Mouse (Mus musculus): ENCODE results near the gene Tmx2. TPM values are rescaled to one million over a fixed set of nuclear protein-coding genes. Genes with fewer than 3 reads are reported as not detected.
A peak's percentile ranks its signal among the peaks of the same experiment; 100 is the strongest.
"Not testable (repeated sequence)": the region's sequence is repeated elsewhere in the genome, so short reads cannot be mapped to it uniquely, and the experiment has no call there.

The Tmx2 gene
- 92.6 and 96.0 TPM in 2 replicates for polyA plus RNA-seq (2015; fragmentation: Nextera tagmentation; extraction: Ambion mirVana)

DNA sequence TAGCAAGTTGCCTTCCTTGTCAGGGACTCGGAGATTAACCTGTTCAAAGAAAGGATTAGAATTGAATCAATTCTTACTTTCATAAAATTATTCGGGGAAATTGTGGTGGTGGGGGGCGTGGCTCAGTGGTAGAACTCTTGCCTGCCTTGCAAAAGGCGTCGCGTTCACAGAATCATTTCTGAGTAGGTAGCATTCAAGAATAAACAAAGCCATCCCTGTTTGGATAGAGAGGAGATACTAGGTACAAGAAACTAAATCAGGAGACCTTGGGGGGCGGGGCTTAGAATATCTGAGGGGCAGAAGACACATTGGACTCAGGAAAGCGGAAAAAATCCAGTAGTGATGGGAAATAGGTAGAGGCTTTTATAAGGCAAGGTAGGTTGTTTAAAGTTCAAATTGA is at the start of gene Tmx2:
TSS of gene Tmx2 (minus strand) at position 125 of the 400 bp plus-strand sequence.
- Histone ChIP-seq H3K27me3 (no peaks in the 10 kb centered on the region), H3K9me3 (replicated peaks) (no peaks in the 10 kb centered on the region), H3K4me2 (replicated peaks) (peak within 1 kb of the TSS; percentile 59), H3K36me3 (peaks cover 29% of the 10 kb centered on the region), H3K4me1 (peaks cover 15% of the 10 kb centered on the region), H3K4me3 (replicated peaks) (peak within 1 kb of the TSS; percentile 73), H3K27ac (replicated peaks) (peak within 1 kb of the TSS; percentile 74), H3K9ac (peak within 1 kb of the TSS; percentile 63)
- WGBS: 15% methylated on average over 8 of the region's 8 CpGs
- ATAC-seq (ENCODE audit: insufficient number of reproducible peaks, low FRiP score, low TSS enrichment, low read depth): no peak

DNA sequence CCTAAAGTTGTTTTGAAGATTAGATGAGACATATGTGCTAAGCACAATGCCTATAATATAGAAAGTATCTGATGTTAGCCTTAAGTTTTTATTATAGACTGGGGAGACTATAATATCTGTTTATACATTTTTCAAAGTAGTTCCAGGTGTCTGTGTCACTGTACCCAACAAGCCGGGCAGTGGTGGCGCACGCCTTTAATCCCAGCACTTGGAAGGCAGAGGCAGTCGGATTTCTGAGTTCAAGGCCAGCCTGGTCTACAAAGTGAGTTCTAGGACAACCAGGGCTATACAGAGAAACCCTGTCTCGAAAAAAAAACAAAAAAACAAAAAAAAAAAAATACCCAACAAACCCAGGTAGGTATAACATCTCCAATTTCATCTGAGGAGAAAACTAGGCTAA is 49.3 kb upstream of the Tmx2 start:
- peaks cover 13% of the 10 kb centered on the region for H3K36me3 ChIP-seq
- H3K9me3 ChIP-seq (replicated peaks); H3K27ac ChIP-seq (replicated peaks); H3K4me2 ChIP-seq (replicated peaks); H3K9ac ChIP-seq; ATAC-seq (ENCODE audit: insufficient number of reproducible peaks, low FRiP score, low TSS enrichment, low read depth); H3K4me3 ChIP-seq (replicated peaks); H3K27me3 ChIP-seq: not testable (repeated sequence)
- peaks cover 14% of the 10 kb centered on the region for H3K4me1 ChIP-seq
- WGBS: 78% methylated on average over 5 of the region's 5 CpGs

DNA sequence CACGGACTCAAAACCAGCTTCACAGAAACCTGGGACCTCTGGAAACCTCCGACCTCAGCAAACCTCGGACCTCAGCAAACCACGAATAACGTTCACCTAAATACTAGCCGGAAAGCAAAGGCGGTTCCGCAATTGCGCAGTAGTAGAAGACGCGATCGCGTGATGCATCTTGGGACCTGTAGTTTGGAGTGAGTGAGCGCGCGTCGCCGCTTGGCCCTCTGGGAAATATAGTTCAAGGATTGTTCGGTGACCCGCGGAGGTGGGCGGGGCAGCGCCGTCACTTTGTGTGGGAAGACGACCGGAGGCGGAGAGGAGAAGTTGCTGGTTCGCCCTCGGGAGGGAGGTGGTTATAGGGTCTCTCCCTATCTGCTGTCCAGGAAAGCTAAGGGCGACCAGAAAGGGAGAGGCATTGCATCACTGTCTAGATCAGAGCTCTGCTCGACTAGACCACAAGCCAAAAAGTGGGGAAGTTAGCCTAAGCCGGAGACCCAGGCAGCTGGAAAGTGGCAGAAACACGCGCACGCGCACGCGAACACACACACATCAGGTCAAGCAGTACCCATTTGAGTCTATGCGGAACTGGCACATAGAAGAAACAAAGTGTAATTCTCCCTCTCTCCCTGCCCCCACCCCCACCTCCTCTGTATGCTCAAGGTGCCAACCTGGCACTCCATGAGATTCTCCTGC is 48.4 kb upstream of the Tmx2 start, which contains the start of gene Clp1:
TSS of gene Clp1 (minus strand) at position 179 of the 687 bp plus-strand sequence.
- Histone ChIP-seq H3K27me3 (no peaks in the 10 kb centered on the region), H3K36me3 (peaks cover 15% of the 10 kb centered on the region), H3K4me1 (peaks cover 14% of the 10 kb centered on the region), H3K9ac (peak within 1 kb of the TSS; percentile 46), H3K4me3 (replicated peaks) (peak within 1 kb of the TSS; percentile 67), H3K27ac (replicated peaks) (peak within 1 kb of the TSS; percentile 87), H3K4me2 (replicated peaks) (peak within 1 kb of the TSS; percentile 75), H3K9me3 (replicated peaks) (no peaks in the 10 kb centered on the region)
- under 1% methylated on average over 39 of the region's 39 CpGs for WGBS
- ATAC-seq (ENCODE audit: insufficient number of reproducible peaks, low FRiP score, low TSS enrichment, low read depth): peak; percentile 94

DNA sequence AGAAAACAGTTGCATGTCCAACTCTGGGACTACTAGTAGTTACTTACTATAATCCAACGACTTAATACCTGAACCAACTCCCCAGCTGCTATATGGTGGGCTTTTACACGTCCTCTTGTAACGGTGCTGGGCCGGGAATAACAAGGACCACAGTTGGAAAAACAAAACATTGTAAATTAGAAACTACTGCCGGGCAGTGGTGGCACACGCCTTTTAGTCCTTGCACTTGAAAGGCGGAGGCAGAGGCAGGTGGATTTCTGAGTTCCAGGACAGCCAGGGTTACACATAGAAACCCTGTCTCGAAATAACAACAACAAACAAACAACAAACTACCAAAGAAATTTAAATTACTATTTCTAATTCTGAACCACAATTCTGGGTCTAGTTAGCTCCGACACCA is 47.8 kb upstream of the Tmx2 start:
- 3% methylated on average over 9 of the region's 9 CpGs for WGBS
- no peak for ATAC-seq (ENCODE audit: insufficient number of reproducible peaks, low FRiP score, low TSS enrichment, low read depth)
- peak overlapping the region; percentile 67 for H3K4me3 ChIP-seq (replicated peaks)
- H3K9me3 ChIP-seq (replicated peaks): no peaks in the 10 kb centered on the region
- H3K4me1 ChIP-seq: peaks cover 14% of the 10 kb centered on the region
- H3K36me3 ChIP-seq: peaks cover 20% of the 10 kb centered on the region
- peak overlapping the region; percentile 46 for H3K9ac ChIP-seq
- no peaks in the 10 kb centered on the region for H3K27me3 ChIP-seq
- H3K4me2 ChIP-seq (replicated peaks): peak overlapping the region; percentile 75
- peak overlapping the region; percentile 45; the same call in 1 of the 2 replicates for H3K27ac ChIP-seq (replicated peaks)

DNA sequence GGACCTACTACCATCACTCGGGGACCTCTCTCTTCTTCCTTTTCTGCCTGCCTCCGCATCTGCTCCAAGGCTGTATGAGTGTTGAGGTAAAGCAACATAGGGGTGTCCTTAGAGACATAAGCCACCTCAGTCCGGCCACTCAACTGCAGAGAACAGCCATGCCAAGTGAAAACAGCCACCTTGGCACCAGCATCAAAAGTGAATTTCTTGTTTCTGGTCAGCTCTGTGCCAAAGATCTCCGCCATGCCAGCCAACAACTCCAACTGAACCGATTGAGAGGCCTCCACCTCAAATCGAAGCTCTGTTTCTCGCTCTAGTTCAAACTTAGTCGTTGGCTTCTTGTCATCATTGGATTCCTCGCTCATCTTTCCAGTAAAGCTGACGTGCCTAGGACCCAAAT is 46.8 kb upstream of the Tmx2 start:
- no peaks in the 10 kb centered on the region for H3K9me3 ChIP-seq (replicated peaks)
- WGBS: 92% methylated on average over 10 of the region's 10 CpGs
- peaks cover 24% of the 10 kb centered on the region for H3K36me3 ChIP-seq
- no peak overlapping the region for H3K9ac ChIP-seq
- H3K27ac ChIP-seq (replicated peaks): no peak overlapping the region
- H3K4me3 ChIP-seq (replicated peaks): peak overlapping the region; percentile 67; the same call in 1 of the 2 replicates
- H3K4me1 ChIP-seq: peaks cover 14% of the 10 kb centered on the region
- no peak for ATAC-seq (ENCODE audit: insufficient number of reproducible peaks, low FRiP score, low TSS enrichment, low read depth)
- H3K4me2 ChIP-seq (replicated peaks): no peak overlapping the region
- no peaks in the 10 kb centered on the region for H3K27me3 ChIP-seq

DNA sequence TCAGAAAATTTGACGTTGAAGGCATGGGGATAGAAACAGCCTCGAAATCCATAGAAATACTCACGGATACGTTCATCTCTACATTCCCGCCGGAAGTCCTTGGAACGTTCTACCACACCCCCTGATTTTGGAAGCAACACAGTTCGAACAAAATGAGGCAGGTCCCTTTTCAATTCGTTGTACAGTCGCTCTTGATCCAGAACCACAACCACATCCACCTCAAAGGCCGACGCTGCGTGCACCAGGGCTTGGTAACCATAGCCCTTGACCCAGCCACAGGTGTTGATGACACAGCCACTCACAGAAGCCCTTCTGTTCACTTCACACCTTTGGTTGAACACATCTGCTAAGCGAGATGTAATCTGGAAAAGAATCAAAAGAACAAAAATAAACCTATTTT is 44.9 kb upstream of the Tmx2 start:
- H3K27ac ChIP-seq (replicated peaks): no peak overlapping the region
- no peak overlapping the region for H3K4me3 ChIP-seq (replicated peaks)
- ATAC-seq (ENCODE audit: insufficient number of reproducible peaks, low FRiP score, low TSS enrichment, low read depth): no peak
- WGBS: 93% methylated on average over 14 of the region's 14 CpGs
- H3K36me3 ChIP-seq: peaks cover 24% of the 10 kb centered on the region
- no peaks in the 10 kb centered on the region for H3K9me3 ChIP-seq (replicated peaks)
- no peaks in the 10 kb centered on the region for H3K27me3 ChIP-seq
- H3K4me1 ChIP-seq: peaks cover 14% of the 10 kb centered on the region
- no peak overlapping the region for H3K9ac ChIP-seq
- H3K4me2 ChIP-seq (replicated peaks): no peak overlapping the region

DNA sequence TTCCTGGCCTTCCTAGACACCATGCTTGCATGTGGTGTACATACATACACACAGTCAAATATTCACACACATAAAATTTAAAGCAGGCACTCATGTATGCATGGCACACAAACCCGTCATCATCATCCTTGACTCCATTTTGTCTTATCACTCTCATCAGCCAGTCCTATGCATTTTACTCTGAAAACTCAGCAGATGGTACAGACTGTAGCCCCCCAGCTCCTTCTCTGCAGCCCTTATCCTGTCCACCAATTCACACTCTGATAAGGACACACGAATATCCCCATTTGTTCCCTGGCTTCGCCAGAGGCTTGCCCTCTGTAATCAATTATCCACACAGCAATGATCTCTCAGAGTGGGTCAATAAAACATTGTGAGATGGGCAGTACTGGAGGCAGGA is 42.2 kb upstream of the Tmx2 start:
- no peak overlapping the region for H3K4me2 ChIP-seq (replicated peaks)
- H3K27me3 ChIP-seq: no peaks in the 10 kb centered on the region
- peaks cover 12% of the 10 kb centered on the region for H3K4me1 ChIP-seq
- no peak overlapping the region for H3K4me3 ChIP-seq (replicated peaks)
- no peak overlapping the region for H3K27ac ChIP-seq (replicated peaks)
- 73% methylated on average over 3 of the region's 3 CpGs for WGBS
- no peak for ATAC-seq (ENCODE audit: insufficient number of reproducible peaks, low FRiP score, low TSS enrichment, low read depth)
- H3K9me3 ChIP-seq (replicated peaks): no peaks in the 10 kb centered on the region
- H3K36me3 ChIP-seq: peaks cover 24% of the 10 kb centered on the region
- no peak overlapping the region for H3K9ac ChIP-seq

DNA sequence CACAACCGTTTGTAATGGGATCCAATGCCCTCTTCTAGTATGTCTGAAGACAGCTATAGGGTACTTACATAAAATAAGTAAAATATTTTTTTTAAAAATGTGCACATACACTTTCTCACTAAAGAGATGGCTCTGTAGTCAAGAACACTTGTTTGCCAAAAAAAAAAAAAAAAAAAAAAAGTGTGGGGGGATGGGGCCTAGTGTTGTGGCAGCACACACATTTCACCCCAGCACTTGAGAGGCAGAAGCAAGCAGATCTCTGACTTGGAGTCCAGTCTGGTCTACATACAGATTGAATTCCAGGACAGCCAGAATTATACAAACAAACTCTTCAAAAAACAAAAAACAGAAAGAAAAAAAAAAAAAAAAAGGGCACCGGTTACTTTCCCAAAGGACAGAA is 41.8 kb upstream of the Tmx2 start:
- 85% methylated on average over 2 of the region's 2 CpGs for WGBS
- H3K4me1 ChIP-seq: peaks cover 8% of the 10 kb centered on the region; the same call in 1 of the 2 replicates
- H3K27me3 ChIP-seq: no peaks in the 10 kb centered on the region
- H3K4me3 ChIP-seq (replicated peaks): no peak overlapping the region
- H3K9me3 ChIP-seq (replicated peaks): no peaks in the 10 kb centered on the region
- H3K36me3 ChIP-seq: peaks cover 24% of the 10 kb centered on the region
- no peak for ATAC-seq (ENCODE audit: insufficient number of reproducible peaks, low FRiP score, low TSS enrichment, low read depth)
- H3K4me2 ChIP-seq (replicated peaks): no peak overlapping the region
- no peak overlapping the region for H3K27ac ChIP-seq (replicated peaks)
- no peak overlapping the region for H3K9ac ChIP-seq

DNA sequence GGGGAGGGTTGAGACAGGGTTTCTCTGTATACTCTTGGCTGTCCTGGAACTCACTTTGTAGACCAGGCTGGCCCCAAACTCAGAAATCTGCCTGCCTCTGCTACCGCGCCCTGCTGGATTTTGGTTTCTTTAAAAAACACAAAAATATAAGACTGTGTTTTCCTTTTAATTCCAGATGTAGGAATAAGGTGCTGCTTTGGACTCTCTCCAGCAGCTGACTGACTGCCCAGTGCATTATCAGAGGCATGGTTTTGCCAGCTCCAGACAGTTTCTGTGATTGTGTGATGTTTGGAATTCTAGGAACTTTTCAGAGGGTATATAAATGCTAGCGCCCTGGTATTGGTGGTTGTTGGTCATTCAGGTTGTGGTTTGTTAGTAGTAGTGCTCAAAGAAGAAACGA is 38.4 kb upstream of the Tmx2 start:
- WGBS: 92% methylated on average over 4 of the region's 4 CpGs
- Histone ChIP-seq H3K27me3 (no peaks in the 10 kb centered on the region), H3K4me3 (replicated peaks) (no peak overlapping the region), H3K4me1 (peaks cover 11% of the 10 kb centered on the region; the same call in 1 of the 2 replicates), H3K9ac (no peak overlapping the region), H3K4me2 (replicated peaks) (no peak overlapping the region), H3K36me3 (peaks cover 9% of the 10 kb centered on the region; the same call in 1 of the 2 replicates), H3K9me3 (replicated peaks) (no peaks in the 10 kb centered on the region), H3K27ac (replicated peaks) (no peak overlapping the region)
- ATAC-seq (ENCODE audit: insufficient number of reproducible peaks, low FRiP score, low TSS enrichment, low read depth): no peak

DNA sequence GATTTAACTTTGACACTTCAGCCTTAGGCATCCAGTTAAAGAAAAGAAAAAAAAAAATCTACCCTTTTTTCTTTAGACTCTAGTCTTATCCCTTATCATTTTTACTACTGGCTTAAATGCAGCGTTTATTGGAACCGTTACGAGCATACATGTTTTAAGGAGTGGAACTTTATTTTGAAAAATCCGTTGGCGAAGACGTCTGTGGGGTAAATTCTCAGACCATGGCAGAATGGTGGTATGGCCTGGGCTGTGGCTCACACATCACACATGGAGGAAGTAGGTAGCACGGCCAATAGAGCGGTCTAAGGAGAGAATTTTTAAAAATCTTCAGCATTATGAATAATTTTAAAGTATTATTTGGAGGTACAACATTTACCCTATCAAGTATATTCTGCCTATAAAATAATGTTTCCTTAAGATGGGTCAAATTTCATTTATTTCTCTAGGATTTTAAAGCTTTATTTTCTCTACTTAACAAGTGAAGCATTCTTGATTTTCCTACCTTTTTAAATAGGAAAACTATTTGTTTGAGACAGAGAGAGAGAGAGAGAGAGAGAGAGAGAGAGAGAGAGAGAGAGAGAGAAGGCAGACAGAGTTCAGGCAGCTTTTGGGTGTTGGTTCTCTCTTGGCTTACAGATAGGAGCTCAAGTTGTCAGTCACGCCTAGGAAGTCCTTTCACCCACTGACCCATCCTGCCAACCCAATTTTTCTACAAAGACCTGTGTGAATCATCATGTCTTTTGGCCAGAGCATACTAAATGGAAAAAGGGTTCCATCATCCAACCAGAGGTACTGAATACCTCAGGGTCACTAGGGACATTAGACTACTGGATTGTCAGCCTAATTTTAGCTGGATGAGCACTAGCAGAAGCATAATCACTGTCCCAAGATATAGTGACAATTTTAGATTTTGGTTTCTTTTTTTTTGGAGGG is 37.7 kb upstream of the Tmx2 start:
- Histone ChIP-seq H3K27ac (replicated peaks) (peak overlapping the region; percentile 98), H3K9ac (peak overlapping the region; percentile 63; the same call in 1 of the 2 replicates), H3K4me3 (replicated peaks) (peak overlapping the region; percentile 98), H3K9me3 (replicated peaks) (no peaks in the 10 kb centered on the region), H3K27me3 (no peaks in the 10 kb centered on the region), H3K4me2 (replicated peaks) (peak overlapping the region; percentile 74), H3K36me3 (peaks cover 4% of the 10 kb centered on the region; the same call in 1 of the 2 replicates), H3K4me1 (peaks cover 11% of the 10 kb centered on the region; the same call in 1 of the 2 replicates)
- WGBS: 25% methylated on average over 9 of the region's 9 CpGs
- no peak for ATAC-seq (ENCODE audit: insufficient number of reproducible peaks, low FRiP score, low TSS enrichment, low read depth)

Data from embryonic facial prominence, embryonic 15.5 days (tissue).